In the genomic region with DNA sequence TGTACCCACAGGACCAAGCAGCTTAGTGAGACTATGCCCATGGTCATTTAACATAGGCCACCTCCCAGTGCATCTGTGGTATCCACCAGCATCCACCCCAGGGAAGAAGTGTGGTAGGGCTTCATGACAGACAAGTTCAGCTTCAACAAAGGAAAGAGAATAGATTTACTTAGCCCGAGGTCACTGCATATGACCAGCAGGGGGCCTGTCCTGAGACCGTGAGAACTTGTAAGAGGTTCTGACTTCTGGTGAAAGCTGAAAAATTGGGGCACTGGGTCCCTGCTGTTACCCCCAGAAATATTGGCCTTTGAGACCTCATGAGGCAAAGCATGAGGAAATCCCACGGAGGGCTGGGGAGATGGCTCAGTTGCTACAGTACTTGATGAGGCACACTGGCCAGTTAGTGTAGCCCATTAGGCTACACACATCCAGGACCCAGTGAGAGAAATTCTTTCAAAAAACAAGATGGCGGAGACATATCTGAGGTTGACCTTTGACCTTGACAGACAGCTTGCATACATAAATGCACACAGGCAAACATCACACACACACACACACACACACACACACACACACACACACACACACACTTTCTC, we compare ENCODE assay signal across 10 mouse cellular contexts. TPM values are rescaled to one million over a fixed set of nuclear protein-coding genes. Genes with fewer than 3 reads are reported as not detected.
DNase-seq lines count a peak whose midpoint lies in the region; ATAC-seq and TF ChIP-seq lines count a peak whose summit lies in the region.
"Had no signal": no experiment of that assay in that cellular context is flagged by ENCODE, and none has a peak within 500 bp of the region (broad histone marks: within the 10 kb centered on the region; RNA-seq: fewer than 3 reads in every experiment).

No protein-coding gene starts in this region.

- peak; percentile 45 for DNase-seq in gastrocnemius, adult 2 months
- DNase-seq in gastrocnemius, adult 8-10 months (ENCODE audit: low spot score in 2 of 2) = no peak
- DNase-seq in 3T3-L1 (ENCODE audit: low read depth, low spot score) = peak; percentile 9
- peak; percentile 6 for DNase-seq in c-Kit-positive CD71-negative TER-119-negative erythroid progenitor cells, embryonic 14.5 days (ENCODE audit: low read depth)
- DNase-seq in kidney, adult 9 months = peak; percentile 49
- DNase-seq in mesoderm, embryonic 11.5 days (ENCODE audit: low read depth, low spot score) = peak; percentile 47
- no peak for DNase-seq in thymus, postnatal 4 days

- TF ChIP-seq CTCF in gastrocnemius, adult 2 months (IDR thresholded peaks at IDR 0.05) = peak; percentile 63

- no peak overlapping the region for H3K4me3 ChIP-seq in gastrocnemius, adult 2 months
- H3K4me3 ChIP-seq: erythroblast, embryonic 14.5 days; megakaryocyte, embryonic 14.5 days had no signal

- intact Hi-C loops in gastrocnemius, adult 2 months (cut with DNase I) = loop anchor here (5.0 kb wide), 1 partner anchor 233 kb away; no protein-coding TSS in a partner anchor

- ATAC-seq in cerebellum, adult (ENCODE audit: insufficient number of reproducible peaks, low FRiP score, low TSS enrichment) = no peak

- H3K27ac ChIP-seq in gastrocnemius, adult 2 months = 0 out of 2 replicates have a peak overlapping the region, but pooled peaks have one; percentile 2

RNA-seq across cellular contexts. Expression of gene Iyd, which starts 34.0 kb away (rescaled TPM):
- total RNA-seq in gastrocnemius, adult 2 months (2021) = not detected
- total RNA-seq in gastrocnemius, adult 8-10 months (2022) = not detected

Comparison
In these comparisons a context has a peak if more than half of its experiments do, and no peak if none do; other contexts are left out.
1. DNase-seq: peak in gastrocnemius, adult 2 months (single experiment), 3T3-L1 (single experiment), c-Kit-positive CD71-negative TER-119-negative erythroid progenitor cells, embryonic 14.5 days (single experiment), kidney, adult 9 months (single experiment) and mesoderm, embryonic 11.5 days (single experiment); none in gastrocnemius, adult 8-10 months (0 of 2) and thymus, postnatal 4 days (single experiment).